Mouse (Mus musculus) cortical plate, adult 2 months (tissue): ENCODE data around the gene Mx1.

Experiments
- CTCF ChIP-seq: fragments of 200-500 bp; IDR thresholded peaks from 2 replicates; pipeline ENCODE4 v1.5.1; 2011; ENCODE audit warnings: mild to moderate bottlenecking, control low read depth, low read length; ENCODE audit not compliant: insufficient read depth; ENCODE audit errors: extremely low read depth
- POLR2A ChIP-seq: fragments of 200-500 bp; IDR thresholded peaks from 2 replicates; pipeline ENCODE4 v1.6.1; 2011; ENCODE audit warnings: mild to moderate bottlenecking, low read length, control low read depth; ENCODE audit not compliant: insufficient read depth; ENCODE audit errors: extremely low read depth

DNA sequence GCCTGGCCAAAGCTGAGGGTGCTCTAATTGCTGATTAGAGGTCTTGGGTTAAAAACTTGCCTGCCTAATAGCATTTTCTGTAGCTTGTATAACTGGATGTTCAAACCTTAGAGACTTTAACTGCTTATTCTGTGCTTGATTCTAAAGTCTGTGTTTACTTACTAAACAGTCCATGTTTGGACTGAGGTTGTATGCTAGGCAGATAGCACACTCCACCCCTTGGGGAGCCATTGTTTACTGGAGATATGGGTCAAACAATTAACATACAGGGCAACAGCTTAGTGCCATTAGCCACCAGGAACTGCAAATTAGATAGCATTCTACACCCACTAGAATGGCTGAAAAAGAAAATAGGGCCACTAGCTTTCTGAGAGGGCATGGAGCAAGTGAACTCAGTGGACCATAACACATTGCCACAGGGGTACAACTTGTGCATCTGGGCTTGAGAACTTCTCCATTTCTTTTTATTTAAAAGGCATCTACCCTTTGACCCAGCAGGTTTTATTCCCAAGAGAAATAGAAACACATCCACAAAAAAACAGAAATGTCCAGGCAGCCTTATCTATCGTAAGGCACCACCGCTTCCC is 64.7 kb downstream of the Mx1 start:
- TF ChIP-seq POLR2A (no peak), CTCF (no peak)
